Mouse (Mus musculus) forebrain, embryonic 16.5 days (tissue): ENCODE results near the gene G430095P16Rik. TPM values are rescaled to one million over a fixed set of nuclear protein-coding genes. Genes with fewer than 3 reads are reported as not detected.

Experiments
- ATAC-seq: fragments of 200-750 bp; cut with Nextera tagmentation; 2 replicates; pipeline ENCODE4 v1.8.0; 2017; ENCODE audit warnings: mild to moderate bottlenecking, moderate library complexity
- H3K27ac ChIP-seq: fragments of 300-500 bp; sonication (generic); 2 replicates; pipeline ENCODE4 v1.5.1; 2014; ENCODE audit warnings: low read length, control low read depth
- H3K27me3 ChIP-seq: fragments of 300-500 bp; sonication (generic); replicated peaks from 2 replicates; pipeline ENCODE4 v1.6.1; 2014; ENCODE audit warnings: low read length; ENCODE audit not compliant: control insufficient read depth, insufficient read depth
- H3K36me3 ChIP-seq: fragments of 300-500 bp; sonication (generic); 2 replicates; pipeline ENCODE4 v1.6.1; 2014; ENCODE audit not compliant: control insufficient read depth, insufficient read depth
- H3K4me1 ChIP-seq: fragments of 300-500 bp; sonication (generic); replicated peaks from 2 replicates; pipeline ENCODE4 v1.6.1; 2014; ENCODE audit warnings: low read length; ENCODE audit not compliant: control insufficient read depth, insufficient read depth
- H3K4me2 ChIP-seq: fragments of 300-500 bp; sonication (generic); 2 replicates; pipeline ENCODE4 v1.6.1; 2014; ENCODE audit warnings: mild to moderate bottlenecking, low read length, control low read depth
- H3K4me3 ChIP-seq: fragments of 300-500 bp; sonication (generic); replicated peaks from 2 replicates; pipeline ENCODE4 v1.5.1; 2014; ENCODE audit warnings: mild to moderate bottlenecking, low read length, control low read depth
- H3K9ac ChIP-seq: fragments of 300-500 bp; sonication (generic); replicated peaks from 2 replicates; pipeline ENCODE4 v1.6.1; 2014; ENCODE audit warnings: low read depth, low read length, control low read depth
- H3K9me3 ChIP-seq: fragments of 300-500 bp; sonication (generic); 2 replicates; pipeline ENCODE4 v1.6.1; 2016; ENCODE audit warnings: low read length; ENCODE audit not compliant: control insufficient read depth
- WGBS: fragments of 180-500 bp; shearing (Covaris S2); extraction: QIAGEN DNeasy Blood & Tissue Kit; methylation state at CpG from one replicate; pipeline ENCODE4 v1.1.7; 2014; 5-methylcytosine and 5-hydroxymethylcytosine counted together
- polyA plus RNA-seq: library from polyadenylated mRNA; unstranded; fragments of >200 nt; fragmentation: Nextera tagmentation; extraction: Ambion mirVana; gene quantifications from 2 replicates; pipeline ENCODE4 v1.2.1, GENCODE M21; 2015

The G430095P16Rik gene
- polyA plus RNA-seq, 1 experiment from 2014 or later = 2.2 TPM

GRCm38 (mm10) chr8:84714161-84714560 lies 8.6 kb upstream of the G430095P16Rik start:
- peaks cover 4% of the 10 kb centered on the region for H3K36me3 ChIP-seq
- WGBS = 42% methylated on average over 4 of the region's 4 CpGs
- H3K4me3 ChIP-seq = no peak overlapping the region
- H3K27me3 ChIP-seq = no peaks in the 10 kb centered on the region
- no peak for ATAC-seq
- H3K9me3 ChIP-seq = no peaks in the 10 kb centered on the region
- peaks cover 68% of the 10 kb centered on the region for H3K4me1 ChIP-seq
- H3K27ac ChIP-seq = peak overlapping the region; percentile 78
- H3K9ac ChIP-seq = peak overlapping the region; percentile 27
- H3K4me2 ChIP-seq = no peak overlapping the region

GRCm38 (mm10) chr8:84715893-84716468 lies 6.8 kb upstream of the G430095P16Rik start:
- H3K4me2 ChIP-seq = peak overlapping the region; percentile 16
- H3K9me3 ChIP-seq = no peaks in the 10 kb centered on the region
- no peaks in the 10 kb centered on the region for H3K27me3 ChIP-seq
- 14% methylated on average over 27 of the region's 27 CpGs for WGBS
- H3K4me3 ChIP-seq = no peak overlapping the region
- H3K27ac ChIP-seq = peak overlapping the region; percentile 86
- H3K4me1 ChIP-seq = peaks cover 57% of the 10 kb centered on the region
- H3K9ac ChIP-seq = peak overlapping the region; percentile 51
- peaks cover 7% of the 10 kb centered on the region for H3K36me3 ChIP-seq
- ATAC-seq = no peak

- H3K4me1 ChIP-seq = peaks cover 49% of the 10 kb centered on the region
- H3K27me3 ChIP-seq = no peaks in the 10 kb centered on the region
- H3K27ac ChIP-seq = peak overlapping the region; percentile 55
- H3K9ac ChIP-seq = peak overlapping the region; percentile 32; the same call in 1 of the 2 replicates
- no peak overlapping the region for H3K4me3 ChIP-seq
- whole genome bisulfite sequencing = 72% methylated on average over 11 of the region's 11 CpGs
- peaks cover 10% of the 10 kb centered on the region for H3K36me3 ChIP-seq
- no peaks in the 10 kb centered on the region for H3K9me3 ChIP-seq
- ATAC-seq = no peak
- H3K4me2 ChIP-seq = no peak overlapping the region
These were observed 6.0 kb upstream of the G430095P16Rik start for GRCm38 (mm10) chr8:84716790-84717189.

GRCm38 (mm10) chr8:84718476-84718875 lies 4.3 kb upstream of the G430095P16Rik start:
- no peak for ATAC-seq
- H3K9ac ChIP-seq = no peak overlapping the region
- no peak overlapping the region for H3K4me3 ChIP-seq
- H3K27me3 ChIP-seq = no peaks in the 10 kb centered on the region
- no peaks in the 10 kb centered on the region for H3K9me3 ChIP-seq
- peaks cover 10% of the 10 kb centered on the region for H3K36me3 ChIP-seq
- WGBS = 77% methylated on average over 5 of the region's 5 CpGs
- peak overlapping the region; percentile 44; the same call in 1 of the 2 replicates for H3K27ac ChIP-seq
- H3K4me2 ChIP-seq = no peak overlapping the region
- H3K4me1 ChIP-seq = peaks cover 46% of the 10 kb centered on the region

- Histone ChIP-seq H3K36me3 (peaks cover 7% of the 10 kb centered on the region), H3K4me2 (no peak overlapping the region), H3K9ac (no peak overlapping the region), H3K27me3 (no peaks in the 10 kb centered on the region), H3K4me3 (no peak overlapping the region), H3K9me3 (no peaks in the 10 kb centered on the region), H3K4me1 (peaks cover 46% of the 10 kb centered on the region), H3K27ac (peak overlapping the region; percentile 44; the same call in 1 of the 2 replicates)
- ATAC-seq = no peak
- WGBS = 86% methylated on average over 5 of the region's 5 CpGs
These were observed 3.7 kb upstream of the G430095P16Rik start for GRCm38 (mm10) chr8:84718959-84719690.

- H3K27me3 ChIP-seq = no peaks in the 10 kb centered on the region
- peaks cover 38% of the 10 kb centered on the region for H3K4me1 ChIP-seq
- no peak for ATAC-seq
- H3K27ac ChIP-seq = peak overlapping the region; percentile 93
- H3K9me3 ChIP-seq = no peaks in the 10 kb centered on the region
- no peak overlapping the region for H3K4me2 ChIP-seq
- 41% methylated on average over 6 of the region's 6 CpGs for WGBS
- peaks cover 16% of the 10 kb centered on the region for H3K36me3 ChIP-seq
- H3K4me3 ChIP-seq = no peak overlapping the region
- peak overlapping the region; percentile 40; the same call in 1 of the 2 replicates for H3K9ac ChIP-seq
These were observed 317 bp upstream of the G430095P16Rik start for GRCm38 (mm10) chr8:84722530-84722849.

- H3K4me3 ChIP-seq = no peak overlapping the region
- H3K4me2 ChIP-seq = no peak overlapping the region
- H3K4me1 ChIP-seq = peaks cover 47% of the 10 kb centered on the region
- ATAC-seq = no peak
- H3K9ac ChIP-seq = peak overlapping the region; percentile 14
- H3K27ac ChIP-seq = peak overlapping the region; percentile 93
- H3K9me3 ChIP-seq = no peaks in the 10 kb centered on the region
- 25% methylated on average over 7 of the region's 7 CpGs for WGBS
- no peaks in the 10 kb centered on the region for H3K27me3 ChIP-seq
- H3K36me3 ChIP-seq = peaks cover 16% of the 10 kb centered on the region
These were observed 729 bp downstream of the G430095P16Rik start for GRCm38 (mm10) chr8:84723571-84723900.

GRCm38 (mm10) chr8:84724683-84725082 lies 1.9 kb downstream of the G430095P16Rik start:
- no peak overlapping the region for H3K4me3 ChIP-seq
- H3K9ac ChIP-seq = no peak overlapping the region
- H3K36me3 ChIP-seq = peaks cover 11% of the 10 kb centered on the region
- peaks cover 57% of the 10 kb centered on the region for H3K4me1 ChIP-seq
- H3K27ac ChIP-seq = peak overlapping the region; percentile 93
- H3K4me2 ChIP-seq = no peak overlapping the region
- 47% methylated on average over 9 of the region's 9 CpGs for WGBS
- no peaks in the 10 kb centered on the region for H3K27me3 ChIP-seq
- no peak for ATAC-seq
- no peaks in the 10 kb centered on the region for H3K9me3 ChIP-seq

GRCm38 (mm10) chr8:84725246-84725940 lies 2.6 kb downstream of the G430095P16Rik start:
- Histone ChIP-seq H3K4me3 (no peak overlapping the region), H3K4me1 (peaks cover 64% of the 10 kb centered on the region), H3K4me2 (no peak overlapping the region), H3K27me3 (no peaks in the 10 kb centered on the region), H3K9me3 (no peaks in the 10 kb centered on the region), H3K27ac (peak overlapping the region; percentile 93), H3K36me3 (peaks cover 11% of the 10 kb centered on the region), H3K9ac (peak overlapping the region; percentile 32)
- 57% methylated on average over 10 of the region's 10 CpGs for WGBS
- ATAC-seq = no peak
